Mouse (Mus musculus): Measurements from ENCODE around the gene Sptan1. TPM values are rescaled to one million over a fixed set of nuclear protein-coding genes. Genes with fewer than 3 reads are reported as not detected.
A peak's percentile ranks its signal among the peaks of the same experiment; 100 is the strongest.

The Sptan1 gene
- polyA plus RNA-seq, 1 experiment: 98.2 TPM

DNA sequence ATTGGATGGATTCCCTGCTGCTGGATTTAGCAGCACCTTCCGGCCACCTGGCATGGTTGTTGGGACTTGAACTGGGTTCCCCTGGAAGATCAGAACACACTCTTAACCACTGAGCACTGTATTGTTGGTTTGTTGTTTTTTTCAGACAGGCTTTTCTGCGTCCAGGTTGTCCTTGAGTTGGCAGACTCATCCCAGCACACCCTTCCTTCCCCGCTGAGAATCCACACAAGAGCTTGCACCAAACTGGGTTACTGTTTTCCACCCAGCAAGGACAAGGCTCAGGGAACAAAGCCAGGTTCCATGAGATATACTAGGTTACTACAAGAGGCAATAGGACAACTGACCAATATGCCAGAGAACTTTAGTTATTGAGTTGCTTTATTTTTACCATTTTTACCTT, 91.4 kb downstream of the Sptan1 start:
- H3K4me3 ChIP-seq (ENCODE audit: insufficient read depth, low read length): no peak overlapping the region
- no peak overlapping the region for H3K27ac ChIP-seq (ENCODE audit: insufficient read depth, low read depth, low read length)
- peaks cover 4% of the 10 kb centered on the region for H3K4me1 ChIP-seq (ENCODE audit: control insufficient read depth, insufficient read depth, low read length)
- TF ChIP-seq CTCF (IDR thresholded peaks at IDR 0.05; ENCODE audit: low read depth, low read length) (no peak), POLR2A (IDR thresholded peaks at IDR 0.05; ENCODE audit: borderline replicate concordance, low read depth, low read length) (no peak)

DNA sequence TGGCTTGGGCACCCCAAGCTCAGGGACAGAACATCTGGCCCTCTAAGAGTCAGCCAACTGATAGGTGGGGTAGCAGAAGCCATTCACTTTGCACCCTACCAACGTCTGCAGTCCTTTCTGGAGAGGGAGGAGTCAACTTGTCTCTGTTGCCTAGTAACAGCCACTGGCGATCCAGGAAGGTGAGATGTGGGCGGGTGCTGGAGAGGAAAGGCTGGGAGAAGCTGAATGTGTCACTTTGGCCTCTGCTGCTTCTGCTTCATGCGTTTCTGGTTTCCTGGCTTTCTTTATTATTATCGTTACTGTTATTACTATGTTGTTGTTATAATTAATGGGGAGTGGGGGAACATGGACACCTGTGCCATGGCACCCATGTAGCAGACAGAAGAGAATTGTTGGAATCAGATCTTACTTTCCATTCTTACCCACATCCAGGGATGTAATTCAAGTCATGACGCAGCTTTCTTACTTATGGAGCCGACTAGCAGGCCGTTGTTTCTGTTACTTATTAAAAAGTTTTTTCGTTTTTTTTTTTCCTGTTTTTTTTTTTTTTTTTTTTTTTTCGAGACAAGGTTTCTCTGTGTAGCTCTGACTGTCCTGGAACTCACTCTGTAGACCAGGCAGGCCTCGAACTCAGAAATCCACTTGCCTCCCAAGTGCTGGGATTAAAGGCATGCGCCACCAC, 92.0 kb downstream of the Sptan1 start, which contains the start of gene Set:
Gene Set (plus strand): TSS at position 156 of the 682 bp plus-strand sequence.
- peaks cover 4% of the 10 kb centered on the region for H3K4me1 ChIP-seq (ENCODE audit: control insufficient read depth, insufficient read depth, low read length)
- H3K4me3 ChIP-seq (ENCODE audit: insufficient read depth, low read length): no peak within 1 kb of the TSS
- H3K27ac ChIP-seq (ENCODE audit: insufficient read depth, low read depth, low read length): no peak within 1 kb of the TSS
- TF ChIP-seq POLR2A (IDR thresholded peaks at IDR 0.05; ENCODE audit: borderline replicate concordance, low read depth, low read length) (no peak), CTCF (IDR thresholded peaks at IDR 0.05; ENCODE audit: low read depth, low read length) (no peak)

DNA sequence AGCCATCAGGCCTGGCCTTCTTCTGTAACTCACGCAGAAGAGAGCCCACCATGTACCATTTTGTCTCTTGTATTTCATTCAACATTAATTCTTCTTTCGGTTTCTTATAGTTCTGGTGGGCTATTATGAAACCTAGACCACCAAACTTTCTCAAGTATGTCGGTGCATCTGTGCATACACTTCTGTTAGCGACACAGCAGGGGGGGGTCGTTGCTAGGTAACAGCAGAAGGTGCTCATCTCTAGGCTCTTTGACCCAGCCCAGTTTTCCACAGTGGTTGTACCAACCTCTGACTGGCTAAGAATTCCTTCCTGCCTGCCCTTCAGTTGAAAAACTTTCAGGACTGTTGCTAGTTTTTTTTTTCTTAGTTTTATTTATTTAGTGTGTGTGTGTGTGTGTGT, 93.1 kb downstream of the Sptan1 start:
- Histone ChIP-seq H3K4me3 (ENCODE audit: insufficient read depth, low read length) (no peak overlapping the region), H3K27ac (ENCODE audit: insufficient read depth, low read depth, low read length) (no peak overlapping the region), H3K4me1 (ENCODE audit: control insufficient read depth, insufficient read depth, low read length) (peaks cover 4% of the 10 kb centered on the region)
- no peak for TF ChIP-seq CTCF (IDR thresholded peaks at IDR 0.05; ENCODE audit: low read depth, low read length)
- TF ChIP-seq POLR2A (IDR thresholded peaks at IDR 0.05; ENCODE audit: borderline replicate concordance, low read depth, low read length): no peak

DNA sequence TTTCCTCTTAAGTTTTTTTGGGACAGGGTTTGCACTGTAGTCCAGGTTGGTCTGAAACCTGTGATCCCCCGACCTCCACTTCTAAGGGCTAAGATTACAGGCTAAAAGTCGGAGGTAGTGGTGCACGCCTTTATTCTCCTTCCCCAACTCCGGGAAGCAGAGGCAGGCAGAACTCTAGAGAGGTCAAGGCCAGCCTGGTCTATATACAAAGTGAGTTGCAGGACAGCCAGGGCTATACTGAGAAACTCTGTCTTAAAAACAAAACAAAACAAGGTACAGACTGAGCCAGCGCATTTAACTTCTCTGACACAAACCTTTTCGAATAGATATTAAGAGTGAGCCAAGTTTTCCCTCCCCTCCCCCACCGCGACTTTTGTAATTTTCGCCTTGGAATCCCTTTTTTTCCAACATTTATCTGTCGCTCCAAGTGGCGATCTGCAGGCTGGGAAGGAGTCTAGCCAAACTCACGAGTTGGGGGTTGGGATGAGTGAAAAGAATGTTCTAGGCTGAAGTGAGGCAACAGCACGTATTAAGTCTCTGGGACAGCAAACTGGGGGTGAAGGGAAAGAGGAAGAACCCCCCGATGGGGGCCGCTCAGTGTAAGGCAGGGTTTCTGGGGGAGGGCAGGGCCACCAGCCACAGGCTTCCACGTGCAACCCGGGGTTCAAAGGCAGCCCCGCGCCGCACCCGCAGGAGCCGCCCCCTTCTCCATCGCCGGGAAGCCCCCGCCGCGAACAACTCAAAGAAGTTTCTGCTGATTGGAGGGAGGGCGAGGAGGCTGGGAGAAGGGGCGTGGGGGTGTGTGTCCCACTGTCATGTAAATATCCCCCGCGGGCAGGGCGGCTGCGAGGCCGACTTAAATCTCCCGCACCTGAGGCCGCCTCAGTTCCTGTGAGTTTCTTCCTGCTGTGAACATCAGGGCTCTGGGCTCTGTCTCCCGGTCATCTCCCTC, 96.1 kb downstream of the Sptan1 start:
- Histone ChIP-seq H3K4me3 (ENCODE audit: insufficient read depth, low read length) (peak overlapping the region; percentile 80), H3K4me1 (ENCODE audit: control insufficient read depth, insufficient read depth, low read length) (peaks cover 11% of the 10 kb centered on the region), H3K27ac (ENCODE audit: insufficient read depth, low read depth, low read length) (peak overlapping the region; percentile 90)
- TF ChIP-seq POLR2A (IDR thresholded peaks at IDR 0.05; ENCODE audit: borderline replicate concordance, low read depth, low read length): no peak
- no peak for TF ChIP-seq CTCF (IDR thresholded peaks at IDR 0.05; ENCODE audit: low read depth, low read length)

DNA sequence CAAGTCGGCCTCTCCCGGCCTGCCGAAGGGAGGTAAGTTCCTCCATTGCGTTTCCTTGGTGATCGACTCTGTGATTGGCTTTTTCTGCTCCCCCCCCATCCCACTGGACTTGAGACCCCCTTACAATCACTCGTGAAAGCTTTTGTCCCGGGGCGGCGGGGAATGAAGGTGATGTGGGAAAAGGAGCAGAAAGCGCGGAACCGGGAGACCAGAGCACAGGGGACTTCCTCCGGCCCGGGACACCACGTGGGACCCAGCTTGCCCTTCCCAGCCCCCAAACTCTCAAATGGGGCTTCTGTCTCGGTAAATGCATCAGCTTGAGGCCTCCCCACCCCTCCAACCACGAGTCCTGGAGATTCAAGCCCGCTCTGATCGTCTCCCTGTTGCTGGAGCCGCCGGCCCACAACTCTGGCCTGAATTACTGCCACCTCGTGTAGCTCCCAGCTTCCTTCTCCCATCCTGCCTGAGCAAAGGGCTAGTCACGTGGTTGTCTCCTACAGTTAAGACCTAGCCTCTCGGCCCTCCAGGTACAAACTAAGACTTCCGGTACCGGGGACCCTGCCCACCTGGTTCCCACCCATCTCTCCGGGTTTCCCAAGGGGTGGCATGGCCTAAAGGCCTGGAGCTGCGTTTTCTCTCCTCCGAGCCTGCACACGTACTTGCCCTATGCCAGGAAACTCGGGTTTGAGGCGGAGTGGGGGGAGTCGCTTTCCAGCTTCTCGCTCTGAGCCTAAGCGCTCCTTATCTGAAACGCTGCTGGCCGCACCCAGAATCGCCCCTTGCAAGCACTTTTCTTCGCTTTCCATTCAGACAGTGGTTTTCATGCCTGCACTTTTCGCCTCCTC, 97.1 kb downstream of the Sptan1 start:
- Histone ChIP-seq H3K4me1 (ENCODE audit: control insufficient read depth, insufficient read depth, low read length) (peaks cover 11% of the 10 kb centered on the region), H3K27ac (ENCODE audit: insufficient read depth, low read depth, low read length) (peak overlapping the region; percentile 90), H3K4me3 (ENCODE audit: insufficient read depth, low read length) (peak overlapping the region; percentile 80)
- TF ChIP-seq POLR2A (IDR thresholded peaks at IDR 0.05; ENCODE audit: borderline replicate concordance, low read depth, low read length) (peak; percentile 9; the same call in 1 of the 2 replicates), CTCF (IDR thresholded peaks at IDR 0.05; ENCODE audit: low read depth, low read length) (no peak)

DNA sequence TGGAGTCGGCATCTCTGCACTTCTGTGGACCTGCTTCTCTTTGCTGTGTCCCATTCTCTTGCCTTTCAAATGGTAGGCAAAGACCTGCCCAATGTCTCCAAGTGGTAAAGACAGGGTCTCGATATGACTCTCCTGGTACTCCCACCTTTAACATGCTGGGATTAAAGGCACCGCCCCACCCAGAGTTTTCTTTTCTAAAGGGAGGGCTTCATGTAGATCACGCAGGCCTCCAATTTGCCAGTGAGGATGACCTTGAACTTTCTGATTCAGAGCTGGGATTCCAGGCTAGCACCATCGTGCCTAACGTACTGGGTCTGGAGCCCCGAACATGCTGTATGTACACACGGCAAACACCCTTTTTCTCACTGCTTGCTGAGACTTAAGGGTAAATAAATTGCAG, 97.9 kb downstream of the Sptan1 start:
- TF ChIP-seq POLR2A (IDR thresholded peaks at IDR 0.05; ENCODE audit: borderline replicate concordance, low read depth, low read length) (no peak), CTCF (IDR thresholded peaks at IDR 0.05; ENCODE audit: low read depth, low read length) (no peak)
- peak overlapping the region; percentile 90 for H3K27ac ChIP-seq (ENCODE audit: insufficient read depth, low read depth, low read length)
- peaks cover 11% of the 10 kb centered on the region for H3K4me1 ChIP-seq (ENCODE audit: control insufficient read depth, insufficient read depth, low read length)
- peak overlapping the region; percentile 80 for H3K4me3 ChIP-seq (ENCODE audit: insufficient read depth, low read length)

DNA sequence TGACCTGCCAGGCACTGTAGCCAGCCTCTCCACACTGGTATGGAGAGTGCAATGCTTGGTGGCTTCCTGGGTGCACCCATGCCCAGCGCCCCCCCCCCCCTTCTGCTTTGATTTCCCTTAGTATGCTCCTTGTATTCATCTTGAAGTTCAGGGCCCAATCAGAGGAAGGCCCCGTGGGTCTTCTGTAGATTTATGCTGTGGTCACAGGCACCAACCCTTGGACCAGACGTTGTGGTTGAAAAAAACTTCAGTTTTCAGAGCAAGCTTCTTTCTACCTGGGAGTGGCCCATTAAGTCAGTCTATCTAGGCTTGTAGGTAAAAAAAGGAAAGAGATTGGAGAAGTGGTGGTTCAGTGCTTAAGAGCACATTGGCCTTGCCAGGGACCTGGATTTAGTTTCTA, 98.4 kb downstream of the Sptan1 start:
- H3K27ac ChIP-seq (ENCODE audit: insufficient read depth, low read depth, low read length): peak overlapping the region; percentile 90
- H3K4me1 ChIP-seq (ENCODE audit: control insufficient read depth, insufficient read depth, low read length): peaks cover 15% of the 10 kb centered on the region
- peak overlapping the region; percentile 80 for H3K4me3 ChIP-seq (ENCODE audit: insufficient read depth, low read length)
- TF ChIP-seq CTCF (IDR thresholded peaks at IDR 0.05; ENCODE audit: low read depth, low read length): no peak
- no peak for TF ChIP-seq POLR2A (IDR thresholded peaks at IDR 0.05; ENCODE audit: borderline replicate concordance, low read depth, low read length)

DNA sequence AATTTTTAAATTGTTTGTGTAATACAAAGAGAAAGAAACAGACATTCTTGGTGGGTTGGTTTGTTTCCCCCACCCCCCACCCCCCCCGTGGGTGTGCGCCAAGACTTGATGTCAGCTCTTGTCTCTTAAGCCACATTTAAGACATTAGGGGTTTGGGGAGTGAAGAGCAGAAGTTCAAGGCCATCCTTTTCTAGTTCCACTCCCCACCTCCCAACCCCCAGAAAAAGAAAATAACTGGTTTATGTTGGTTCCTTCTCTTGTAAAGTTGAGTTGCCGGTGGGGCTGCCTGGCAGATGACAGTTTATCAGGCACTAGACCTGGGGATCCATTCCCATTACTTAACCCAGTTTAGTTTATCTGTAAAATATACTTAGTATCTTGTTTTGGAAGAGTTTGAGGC, 98.9 kb downstream of the Sptan1 start:
- TF ChIP-seq POLR2A (IDR thresholded peaks at IDR 0.05; ENCODE audit: borderline replicate concordance, low read depth, low read length) (no peak), CTCF (IDR thresholded peaks at IDR 0.05; ENCODE audit: low read depth, low read length) (no peak)
- H3K4me3 ChIP-seq (ENCODE audit: insufficient read depth, low read length): peak overlapping the region; percentile 80
- H3K4me1 ChIP-seq (ENCODE audit: control insufficient read depth, insufficient read depth, low read length): peaks cover 15% of the 10 kb centered on the region
- H3K27ac ChIP-seq (ENCODE audit: insufficient read depth, low read depth, low read length): peak overlapping the region; percentile 90

Data from bone marrow macrophage, adult 2 months (primary cell).